Mouse (Mus musculus): ENCODE measurements around the gene Piwil1. TPM values are rescaled to one million over a fixed set of nuclear protein-coding genes. Genes with fewer than 3 reads are reported as not detected.

Piwil1 gene
- polyA plus RNA-seq, 1 experiment from 2014 or later = not detected

DNA sequence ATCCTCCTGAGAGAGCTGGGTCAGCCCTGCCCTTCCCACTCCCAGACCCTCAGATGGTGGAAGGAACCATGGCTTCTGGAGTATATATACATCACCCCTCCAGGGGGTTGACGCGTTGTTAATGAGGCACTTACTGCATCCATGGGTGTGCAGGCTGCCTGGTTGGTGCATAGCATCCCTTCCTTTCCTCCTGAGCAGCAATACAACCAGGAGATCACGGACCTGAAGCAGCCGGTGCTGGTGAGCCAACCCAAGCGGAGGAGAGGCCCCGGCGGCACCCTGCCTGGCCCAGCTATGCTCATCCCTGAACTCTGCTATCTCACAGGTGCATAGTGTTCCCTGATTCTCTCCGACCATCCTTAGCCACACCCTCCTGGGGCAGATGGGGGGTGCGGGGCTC, 42.9 kb downstream of the Piwil1 start:
- no peaks in the 10 kb centered on the region for H3K4me1 ChIP-seq
- H3K36me3 ChIP-seq = no peaks in the 10 kb centered on the region
- no peak overlapping the region for H3K4me3 ChIP-seq (replicated peaks)
- no peak overlapping the region for H3K9ac ChIP-seq
- no peak for ATAC-seq (replicated peaks; ENCODE audit: low FRiP score)
- 80% methylated on average over 9 of the region's 9 CpGs for whole genome bisulfite sequencing
- H3K27me3 ChIP-seq = 0 out of 2 replicates have a peak, but pooled peaks cover 2% of the 10 kb centered on the region
- no peaks in the 10 kb centered on the region for H3K9me3 ChIP-seq (replicated peaks)
- no peak overlapping the region for H3K4me2 ChIP-seq
- H3K27ac ChIP-seq = no peak overlapping the region

DNA sequence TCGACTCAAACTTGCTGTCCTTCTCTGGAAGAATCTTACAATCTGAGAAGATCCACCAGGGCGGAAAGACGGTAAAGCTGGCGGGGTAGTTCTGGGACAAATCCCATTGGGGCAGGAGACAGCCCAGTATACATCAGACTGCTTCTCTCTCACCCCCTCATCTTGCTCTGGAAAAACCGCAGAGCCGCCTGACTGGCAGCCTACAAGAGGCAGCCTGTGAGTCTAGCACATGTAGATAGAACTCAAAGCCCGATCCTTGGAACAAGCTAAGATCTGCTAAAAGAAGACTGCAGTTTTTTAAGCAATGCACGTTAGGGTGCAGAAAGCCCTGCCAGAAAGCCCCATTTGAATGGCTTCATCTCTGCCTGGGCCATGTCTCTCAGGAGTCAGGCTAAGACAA, 43.9 kb downstream of the Piwil1 start:
- Histone ChIP-seq H3K9ac (no peak overlapping the region), H3K36me3 (no peaks in the 10 kb centered on the region), H3K27me3 (no peaks in the 10 kb centered on the region), H3K4me1 (no peaks in the 10 kb centered on the region), H3K9me3 (replicated peaks) (no peaks in the 10 kb centered on the region), H3K4me2 (no peak overlapping the region), H3K4me3 (replicated peaks) (no peak overlapping the region), H3K27ac (no peak overlapping the region)
- ATAC-seq (replicated peaks; ENCODE audit: low FRiP score) = no peak
- WGBS = 80% methylated on average over 8 of the region's 8 CpGs

DNA sequence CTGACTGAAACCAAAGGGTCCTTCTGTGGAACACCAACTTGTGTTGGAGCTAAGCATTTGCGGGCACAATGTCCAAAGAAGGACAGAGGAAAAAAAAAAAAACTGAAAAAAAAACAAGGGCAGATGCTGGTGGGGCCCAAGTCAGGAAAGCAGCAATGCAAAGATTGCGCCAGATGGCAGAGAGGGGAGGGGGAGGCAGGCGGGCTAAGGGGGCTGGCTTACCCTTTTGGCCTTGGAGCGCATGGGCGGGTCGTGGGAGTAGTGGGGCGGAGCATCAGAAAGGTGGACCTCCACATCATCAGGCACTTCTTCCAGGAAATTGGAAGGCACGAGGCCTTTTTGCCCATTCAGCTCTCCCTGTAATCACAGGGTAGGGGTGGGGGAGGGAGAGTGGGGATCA, 58.8 kb downstream of the Piwil1 start:
- Histone ChIP-seq H3K4me2 (no peak overlapping the region), H3K4me1 (0 out of 2 replicates have a peak, but pooled peaks cover 4% of the 10 kb centered on the region), H3K9ac (no peak overlapping the region), H3K9me3 (replicated peaks) (no peaks in the 10 kb centered on the region), H3K4me3 (replicated peaks) (no peak overlapping the region), H3K36me3 (no peaks in the 10 kb centered on the region), H3K27me3 (no peaks in the 10 kb centered on the region), H3K27ac (no peak overlapping the region)
- no peak for ATAC-seq (replicated peaks; ENCODE audit: low FRiP score)
- WGBS = 20% methylated on average over 8 of the region's 8 CpGs

DNA sequence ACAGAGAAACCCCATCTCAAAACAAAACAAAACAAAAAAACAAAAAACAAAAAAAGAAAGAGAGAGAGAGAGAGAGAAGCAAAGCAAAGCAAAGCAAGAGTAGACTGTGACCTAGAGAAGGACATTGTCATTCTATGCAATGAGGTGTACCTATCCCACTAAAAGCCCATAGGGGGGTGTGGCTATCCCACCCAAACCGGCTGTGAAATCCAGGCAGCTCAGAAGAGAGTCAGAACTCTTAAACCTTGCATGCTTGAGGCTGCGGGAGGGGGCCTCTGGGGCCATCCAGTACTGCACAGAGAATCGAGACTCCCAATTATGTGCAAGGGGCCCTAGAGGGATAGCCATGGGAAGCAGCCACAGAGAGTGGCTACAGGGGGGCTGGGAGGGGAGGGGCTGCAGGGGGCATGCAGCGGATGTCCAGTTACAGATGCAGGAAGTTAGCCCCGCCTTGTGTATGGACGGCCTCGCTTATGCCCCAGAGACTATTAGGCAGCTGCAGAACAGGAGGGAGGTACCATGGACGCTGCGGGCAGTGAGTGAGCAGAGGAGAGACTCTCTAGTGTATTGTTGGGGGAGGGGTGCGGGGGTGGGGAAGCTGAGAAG, 66.8 kb downstream of the Piwil1 start:
- Histone ChIP-seq H3K9ac (no peak overlapping the region), H3K36me3 (no peaks in the 10 kb centered on the region)
- WGBS = 7% methylated on average over 10 of the region's 10 CpGs

DNA sequence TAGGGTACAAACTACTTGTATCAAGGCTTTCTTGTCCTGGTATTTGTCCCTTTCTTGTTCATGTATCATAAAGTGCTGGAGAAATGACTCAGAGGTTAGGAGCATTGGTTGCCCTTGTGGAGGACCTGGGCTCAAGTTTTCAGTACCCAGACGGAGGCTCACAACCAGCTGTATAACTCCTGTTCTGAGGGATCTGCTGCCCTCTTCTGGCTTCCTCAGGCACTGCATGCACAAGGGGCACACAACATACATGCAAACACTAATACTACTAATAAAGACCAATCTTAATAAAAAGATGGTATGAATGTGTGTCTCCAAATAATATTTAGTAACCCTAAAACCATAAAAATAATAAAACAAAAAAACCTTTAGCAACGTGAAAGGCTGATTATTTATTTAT, 74.1 kb downstream of the Piwil1 start:
- 58% methylated on average over 2 of the region's 2 CpGs for WGBS
- Histone ChIP-seq H3K9me3 (replicated peaks) (no peaks in the 10 kb centered on the region), H3K27me3 (no peaks in the 10 kb centered on the region)

More for the DNA sequence above, 66.8 kb downstream of the Piwil1 start:
- Histone ChIP-seq H3K27me3 (no peaks in the 10 kb centered on the region), H3K4me1 (peaks cover 5% of the 10 kb centered on the region), H3K27ac (no peak overlapping the region), H3K9me3 (replicated peaks) (no peaks in the 10 kb centered on the region), H3K4me3 (replicated peaks) (peak overlapping the region; percentile 17), H3K4me2 (peak overlapping the region; percentile 53)
- ATAC-seq (replicated peaks; ENCODE audit: low FRiP score) = peak; percentile 84

DNA sequence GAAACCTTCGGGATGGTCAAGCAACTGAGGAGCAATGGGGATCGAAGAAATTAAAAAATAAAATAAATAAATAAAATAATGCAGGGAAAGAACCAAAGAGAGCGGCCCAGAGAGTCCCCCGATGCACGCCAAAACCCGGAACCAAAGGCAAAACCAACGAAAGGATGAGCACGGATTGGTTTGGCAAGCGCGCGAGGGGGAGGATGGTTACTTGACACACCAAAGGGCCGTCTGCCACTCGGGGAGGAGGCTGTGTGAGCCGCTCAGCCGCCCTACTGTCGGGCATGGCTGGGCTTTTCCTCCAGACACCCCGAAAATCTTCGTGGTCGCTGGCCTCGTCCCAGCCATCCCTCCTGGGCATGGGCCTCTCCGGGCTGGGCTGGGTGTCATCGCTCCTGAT, 79.3 kb downstream of the Piwil1 start:
- no peak overlapping the region; the same call in 1 of the 2 replicates for H3K4me3 ChIP-seq (replicated peaks)
- peak overlapping the region; percentile 27 for H3K4me2 ChIP-seq
- no peak overlapping the region for H3K27ac ChIP-seq
- H3K27me3 ChIP-seq = no peaks in the 10 kb centered on the region
- no peak overlapping the region for H3K9ac ChIP-seq
- 63% methylated on average over 22 of the region's 22 CpGs for WGBS
- H3K9me3 ChIP-seq (replicated peaks) = no peaks in the 10 kb centered on the region
- no peaks in the 10 kb centered on the region for H3K36me3 ChIP-seq
- no peak for ATAC-seq (replicated peaks; ENCODE audit: low FRiP score)
- 0 out of 2 replicates have a peak, but pooled peaks cover 4% of the 10 kb centered on the region for H3K4me1 ChIP-seq

More for the DNA sequence above, 74.1 kb downstream of the Piwil1 start:
- H3K4me3 ChIP-seq (replicated peaks) = no peak overlapping the region
- H3K9ac ChIP-seq = no peak overlapping the region
- no peaks in the 10 kb centered on the region for H3K4me1 ChIP-seq
- no peaks in the 10 kb centered on the region for H3K36me3 ChIP-seq
- no peak overlapping the region for H3K4me2 ChIP-seq
- no peak overlapping the region for H3K27ac ChIP-seq
- ATAC-seq (replicated peaks; ENCODE audit: low FRiP score) = no peak

DNA sequence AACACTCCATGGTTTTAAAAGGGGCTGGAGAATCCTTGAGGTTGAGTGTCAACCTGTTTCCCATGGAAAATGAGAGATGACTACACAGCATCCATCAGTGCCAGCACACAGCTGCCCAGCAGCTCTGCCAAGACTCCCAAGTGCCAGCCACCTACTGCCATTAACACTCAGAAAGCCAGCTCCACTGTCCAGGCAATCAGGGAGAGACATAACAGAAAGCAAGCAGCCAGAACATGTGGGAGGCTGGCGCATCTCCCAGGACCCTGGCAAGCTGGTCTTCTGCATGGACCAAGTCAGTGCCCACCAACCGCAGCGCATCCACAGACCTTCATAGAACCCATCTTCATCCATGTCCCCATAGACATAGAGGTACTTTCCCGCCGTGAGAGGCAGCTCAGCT, 98.3 kb downstream of the Piwil1 start:
- no peak overlapping the region for H3K27ac ChIP-seq
- 87% methylated on average over 5 of the region's 5 CpGs for WGBS
- no peaks in the 10 kb centered on the region for H3K36me3 ChIP-seq
- no peak for ATAC-seq (replicated peaks; ENCODE audit: low FRiP score)
- no peak overlapping the region for H3K4me2 ChIP-seq
- H3K4me1 ChIP-seq = no peaks in the 10 kb centered on the region
- no peak overlapping the region for H3K9ac ChIP-seq
- H3K9me3 ChIP-seq (replicated peaks) = no peaks in the 10 kb centered on the region
- H3K27me3 ChIP-seq = no peaks in the 10 kb centered on the region
- H3K4me3 ChIP-seq (replicated peaks) = no peak overlapping the region

Other genes with a start within 250 kb of the Piwil1 start
- 2.2 and 2.4 TPM in 2 replicates for gene Fzd10, start 101.7 kb upstream of the Piwil1 start, polyA plus RNA-seq (2015; fragmentation: Nextera tagmentation; extraction: Ambion mirVana)

Data from kidney, embryonic 15.5 days (tissue).